Mouse (Mus musculus): Measurements from ENCODE around the gene Camkk1. TPM values are rescaled to one million over a fixed set of nuclear protein-coding genes. Genes with fewer than 3 reads are reported as not detected.
A peak's percentile ranks its signal among the peaks of the same experiment; 100 is the strongest.

The Camkk1 gene
- polyA plus RNA-seq, 1 experiment from 2014 or later, result 7.5 TPM

DNA sequence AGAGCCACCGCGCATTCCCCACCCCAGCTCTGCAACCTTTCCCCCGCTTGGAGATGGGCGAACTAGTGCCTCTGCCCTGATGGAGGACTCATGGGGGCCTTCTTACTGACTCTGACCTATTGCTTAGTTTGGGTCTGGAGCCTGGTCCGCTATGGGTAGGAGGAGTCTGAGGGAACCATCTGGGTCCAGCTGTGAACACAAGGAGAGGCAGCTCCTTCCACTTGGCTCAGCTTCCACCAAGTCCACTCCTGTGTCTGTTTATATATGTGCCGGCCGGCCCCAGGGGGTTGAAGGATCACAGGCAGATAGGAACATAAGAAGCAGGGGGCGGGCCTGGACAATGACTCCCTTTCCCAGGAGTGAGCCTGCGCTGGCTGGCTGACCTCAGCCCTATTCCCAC, 26.8 kb upstream of the Camkk1 start:
- no peak overlapping the region for H3K4me3 ChIP-seq (ENCODE audit: low read length)
- H3K9me3 ChIP-seq (ENCODE audit: control insufficient read depth, low read length), result no peaks in the 10 kb centered on the region
- no peaks in the 10 kb centered on the region for H3K36me3 ChIP-seq (ENCODE audit: control insufficient read depth, insufficient read depth, low read length)
- H3K4me2 ChIP-seq (ENCODE audit: low read depth, low read length), result 0 out of 2 replicates have a peak overlapping the region, but pooled peaks have one; percentile 9
- ATAC-seq (ENCODE audit: low read depth), result peak; percentile 88
- 0 out of 2 replicates have a peak overlapping the region, but pooled peaks have one; percentile 6 for H3K9ac ChIP-seq (ENCODE audit: low read length)
- peak overlapping the region; percentile 39; the same call in 1 of the 2 replicates for H3K27ac ChIP-seq (ENCODE audit: low read length)
- WGBS, result 26% methylated on average over 9 of the region's 9 CpGs
- no peaks in the 10 kb centered on the region for H3K27me3 ChIP-seq (ENCODE audit: control insufficient read depth, insufficient read depth, low read depth, low read length)
- peaks cover 28% of the 10 kb centered on the region for H3K4me1 ChIP-seq (replicated peaks; ENCODE audit: control insufficient read depth, insufficient read depth, low read length)

DNA sequence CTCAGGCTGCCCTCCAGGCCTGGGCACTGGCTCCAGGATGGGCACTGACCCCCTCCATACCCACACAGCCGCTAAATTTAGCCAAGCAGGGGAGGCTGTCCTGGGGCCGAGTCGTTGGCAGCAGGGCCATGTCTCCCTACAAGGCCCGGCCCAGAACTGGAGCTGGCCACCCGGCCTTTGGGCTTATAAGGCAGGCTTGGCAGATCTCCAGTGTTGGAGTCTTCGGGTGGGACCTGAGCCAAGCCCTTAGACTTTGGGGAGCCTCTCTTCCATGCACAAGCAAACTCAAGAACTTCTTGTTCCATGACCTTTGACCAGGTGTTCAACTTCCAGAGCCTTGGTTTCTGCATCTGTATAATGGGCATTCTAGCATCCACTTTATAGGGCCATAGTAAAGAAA, 22.5 kb upstream of the Camkk1 start:
- no peak for ATAC-seq (ENCODE audit: low read depth)
- Histone ChIP-seq H3K27me3 (ENCODE audit: control insufficient read depth, insufficient read depth, low read depth, low read length) (no peaks in the 10 kb centered on the region), H3K9me3 (ENCODE audit: control insufficient read depth, low read length) (no peaks in the 10 kb centered on the region), H3K4me1 (replicated peaks; ENCODE audit: control insufficient read depth, insufficient read depth, low read length) (peaks cover 18% of the 10 kb centered on the region), H3K27ac (ENCODE audit: low read length) (no peak overlapping the region), H3K9ac (ENCODE audit: low read length) (no peak overlapping the region), H3K4me2 (ENCODE audit: low read depth, low read length) (no peak overlapping the region), H3K4me3 (ENCODE audit: low read length) (no peak overlapping the region), H3K36me3 (ENCODE audit: control insufficient read depth, insufficient read depth, low read length) (no peaks in the 10 kb centered on the region)
- WGBS, result 67% methylated on average over 6 of the region's 6 CpGs

DNA sequence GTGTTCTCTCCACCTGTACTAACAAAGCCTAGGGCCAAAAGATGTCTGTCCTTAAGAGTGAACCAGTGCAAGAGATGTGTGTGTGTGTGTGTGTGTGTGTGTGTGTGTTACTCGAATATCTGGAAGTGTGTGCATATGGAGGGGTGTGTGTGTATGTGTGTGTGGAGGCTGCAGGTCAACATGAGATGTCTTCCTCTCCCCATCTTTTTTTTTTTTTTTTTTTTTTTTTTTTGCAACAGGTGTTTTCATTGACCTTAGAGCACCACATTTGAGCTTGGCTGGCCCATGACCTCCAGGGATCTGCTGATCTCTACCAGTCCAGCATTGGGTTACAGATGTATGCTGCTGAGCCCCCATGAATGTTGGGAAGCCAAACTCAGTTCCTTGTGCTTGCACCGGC, 22.0 kb upstream of the Camkk1 start:
- 88% methylated on average over 2 of the region's 2 CpGs for WGBS

DNA sequence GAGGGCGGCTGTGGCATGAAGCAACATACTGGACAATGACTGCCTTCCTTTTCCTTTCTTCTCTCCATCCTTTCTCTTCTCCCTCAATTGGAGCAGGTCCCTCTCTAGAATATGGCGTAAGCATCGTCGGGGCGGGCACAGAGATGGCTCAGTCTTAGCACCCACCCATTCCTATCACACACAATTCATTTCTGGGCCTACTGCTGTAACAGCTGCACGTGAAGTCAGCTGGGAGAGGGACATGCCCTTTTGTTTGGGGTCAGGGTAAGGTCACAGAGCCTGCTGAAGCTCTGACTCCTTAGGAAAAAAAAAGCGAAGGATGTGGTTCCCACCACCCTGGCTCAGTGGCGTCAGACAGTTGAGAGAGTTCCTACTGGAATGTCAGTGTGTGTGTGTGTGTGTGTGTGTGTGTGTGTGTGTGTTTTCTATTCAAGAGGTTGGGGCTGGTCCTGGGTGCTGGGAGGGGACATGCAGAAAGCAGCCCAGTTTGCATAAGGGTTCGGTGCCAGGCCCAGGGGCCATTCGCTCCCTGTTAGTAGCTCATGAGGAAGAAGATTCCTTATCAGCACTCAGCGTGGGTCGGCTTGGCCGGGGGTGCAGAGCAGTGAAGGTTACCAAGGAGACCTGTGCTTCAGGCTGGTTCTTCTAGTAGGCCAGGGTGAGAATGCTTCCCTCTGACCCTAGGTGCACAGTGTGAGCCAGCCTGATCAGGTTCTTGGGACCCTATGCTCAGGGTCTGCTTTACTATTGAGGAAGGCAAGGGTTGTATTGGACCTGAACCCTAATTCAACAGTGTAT, 21.1 kb upstream of the Camkk1 start:
- Histone ChIP-seq H3K27ac (ENCODE audit: low read length) (no peak overlapping the region), H3K4me1 (replicated peaks; ENCODE audit: control insufficient read depth, insufficient read depth, low read length) (peaks cover 6% of the 10 kb centered on the region), H3K27me3 (ENCODE audit: control insufficient read depth, insufficient read depth, low read depth, low read length) (no peaks in the 10 kb centered on the region), H3K9me3 (ENCODE audit: control insufficient read depth, low read length) (no peaks in the 10 kb centered on the region), H3K36me3 (ENCODE audit: control insufficient read depth, insufficient read depth, low read length) (no peaks in the 10 kb centered on the region), H3K4me2 (ENCODE audit: low read depth, low read length) (no peak overlapping the region), H3K9ac (ENCODE audit: low read length) (no peak overlapping the region), H3K4me3 (ENCODE audit: low read length) (no peak overlapping the region)
- 50% methylated on average over 13 of the region's 13 CpGs for WGBS
- no peak for ATAC-seq (ENCODE audit: low read depth)

More for the DNA sequence above, 22.0 kb upstream of the Camkk1 start:
- Histone ChIP-seq H3K27me3 (ENCODE audit: control insufficient read depth, insufficient read depth, low read depth, low read length) (no peaks in the 10 kb centered on the region), H3K9me3 (ENCODE audit: control insufficient read depth, low read length) (no peaks in the 10 kb centered on the region), H3K4me2 (ENCODE audit: low read depth, low read length) (no peak overlapping the region), H3K4me1 (replicated peaks; ENCODE audit: control insufficient read depth, insufficient read depth, low read length) (peaks cover 15% of the 10 kb centered on the region), H3K36me3 (ENCODE audit: control insufficient read depth, insufficient read depth, low read length) (no peaks in the 10 kb centered on the region), H3K27ac (ENCODE audit: low read length) (no peak overlapping the region), H3K4me3 (ENCODE audit: low read length) (no peak overlapping the region), H3K9ac (ENCODE audit: low read length) (no peak overlapping the region)
- no peak for ATAC-seq (ENCODE audit: low read depth)

DNA sequence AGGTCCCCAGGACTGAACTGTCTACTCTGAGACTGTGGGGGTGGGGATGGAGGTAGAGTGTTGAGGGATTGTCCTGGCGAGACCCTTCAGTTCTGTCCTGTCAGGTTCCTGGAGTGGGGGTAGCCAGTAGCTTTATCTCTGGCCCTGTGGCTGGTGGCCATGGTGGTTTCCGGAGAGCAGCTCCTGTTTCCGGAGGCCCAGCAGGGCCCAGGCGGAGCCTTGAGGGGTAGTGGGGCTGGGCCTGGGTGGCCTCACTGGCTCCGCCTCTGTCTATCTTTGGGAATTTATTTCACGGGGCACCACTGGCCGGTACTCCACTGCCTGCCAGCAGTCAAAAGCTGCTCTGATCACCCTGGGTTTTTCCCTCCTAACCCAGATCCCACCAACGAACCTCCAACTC, 20.0 kb upstream of the Camkk1 start, which contains the start of gene P2rx1:
P2rx1 (plus strand) TSS at position 333 of the 400 bp plus-strand sequence.
- ATAC-seq (ENCODE audit: low read depth), result peak; percentile 72
- Histone ChIP-seq H3K36me3 (ENCODE audit: control insufficient read depth, insufficient read depth, low read length) (no peaks in the 10 kb centered on the region), H3K4me3 (ENCODE audit: low read length) (no peak within 1 kb of the TSS), H3K27ac (ENCODE audit: low read length) (no peak within 1 kb of the TSS), H3K4me2 (ENCODE audit: low read depth, low read length) (no peak within 1 kb of the TSS), H3K9me3 (ENCODE audit: control insufficient read depth, low read length) (no peaks in the 10 kb centered on the region), H3K9ac (ENCODE audit: low read length) (peak within 1 kb of the TSS; percentile 42; the same call in 1 of the 2 replicates), H3K27me3 (ENCODE audit: control insufficient read depth, insufficient read depth, low read depth, low read length) (no peaks in the 10 kb centered on the region), H3K4me1 (replicated peaks; ENCODE audit: control insufficient read depth, insufficient read depth, low read length) (peaks cover 5% of the 10 kb centered on the region)
- 22% methylated on average over 8 of the region's 8 CpGs for WGBS

DNA sequence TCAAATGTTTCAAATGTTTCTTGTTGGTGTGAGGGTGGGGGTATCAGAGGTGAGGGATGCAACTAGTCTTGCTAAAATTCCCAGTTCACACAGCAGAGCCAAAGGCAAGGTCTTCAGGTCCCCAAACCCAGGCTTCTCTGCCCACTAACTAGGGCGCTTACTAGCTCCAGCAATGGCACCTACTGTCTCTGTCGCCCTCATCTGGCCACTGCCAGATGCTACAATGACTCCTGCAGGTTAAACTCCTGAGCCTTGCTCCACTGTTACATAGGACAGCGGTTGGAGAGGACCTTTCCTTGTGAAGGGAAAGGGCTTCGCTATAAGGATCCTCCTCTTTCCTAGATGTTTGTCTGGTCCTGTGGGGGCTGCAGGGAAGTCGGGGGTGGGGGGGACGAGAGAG, 17.8 kb upstream of the Camkk1 start:
- 17% methylated on average over 6 of the region's 6 CpGs for WGBS
- Histone ChIP-seq H3K27ac (ENCODE audit: low read length) (no peak overlapping the region), H3K4me3 (ENCODE audit: low read length) (no peak overlapping the region), H3K4me1 (replicated peaks; ENCODE audit: control insufficient read depth, insufficient read depth, low read length) (peaks cover 5% of the 10 kb centered on the region), H3K9me3 (ENCODE audit: control insufficient read depth, low read length) (no peaks in the 10 kb centered on the region), H3K36me3 (ENCODE audit: control insufficient read depth, insufficient read depth, low read length) (no peaks in the 10 kb centered on the region), H3K4me2 (ENCODE audit: low read depth, low read length) (no peak overlapping the region), H3K9ac (ENCODE audit: low read length) (no peak overlapping the region), H3K27me3 (ENCODE audit: control insufficient read depth, insufficient read depth, low read depth, low read length) (no peaks in the 10 kb centered on the region)
- ATAC-seq (ENCODE audit: low read depth), result peak; percentile 68; the same call in 1 of the 2 replicates

GRCm38 (mm10) chr11:73006377-73006776, 12.4 kb upstream of the Camkk1 start:
- H3K27me3 ChIP-seq (ENCODE audit: control insufficient read depth, insufficient read depth, low read depth, low read length), result no peaks in the 10 kb centered on the region
- no peak overlapping the region for H3K4me3 ChIP-seq (ENCODE audit: low read length)
- no peaks in the 10 kb centered on the region for H3K36me3 ChIP-seq (ENCODE audit: control insufficient read depth, insufficient read depth, low read length)
- whole genome bisulfite sequencing, result 2% methylated on average over 2 of the region's 2 CpGs
- no peak overlapping the region for H3K9ac ChIP-seq (ENCODE audit: low read length)
- no peak overlapping the region for H3K27ac ChIP-seq (ENCODE audit: low read length)
- H3K9me3 ChIP-seq (ENCODE audit: control insufficient read depth, low read length), result no peaks in the 10 kb centered on the region
- ATAC-seq (ENCODE audit: low read depth), result peak; percentile 51
- no peak overlapping the region for H3K4me2 ChIP-seq (ENCODE audit: low read depth, low read length)
- peaks cover 6% of the 10 kb centered on the region for H3K4me1 ChIP-seq (replicated peaks; ENCODE audit: control insufficient read depth, insufficient read depth, low read length)

- no peak overlapping the region for H3K4me2 ChIP-seq (ENCODE audit: low read depth, low read length)
- no peaks in the 10 kb centered on the region for H3K27me3 ChIP-seq (ENCODE audit: control insufficient read depth, insufficient read depth, low read depth, low read length)
- ATAC-seq (ENCODE audit: low read depth), result no peak
- peaks cover 6% of the 10 kb centered on the region for H3K4me1 ChIP-seq (replicated peaks; ENCODE audit: control insufficient read depth, insufficient read depth, low read length)
- no peaks in the 10 kb centered on the region for H3K36me3 ChIP-seq (ENCODE audit: control insufficient read depth, insufficient read depth, low read length)
- no peak overlapping the region for H3K9ac ChIP-seq (ENCODE audit: low read length)
- H3K4me3 ChIP-seq (ENCODE audit: low read length), result no peak overlapping the region
- H3K9me3 ChIP-seq (ENCODE audit: control insufficient read depth, low read length), result no peaks in the 10 kb centered on the region
- no peak overlapping the region for H3K27ac ChIP-seq (ENCODE audit: low read length)
- WGBS, result 48% methylated on average over 3 of the region's 3 CpGs
These were observed 11.7 kb upstream of the Camkk1 start for GRCm38 (mm10) chr11:73007113-73007512.

- Histone ChIP-seq H3K9ac (ENCODE audit: low read length) (no peak overlapping the region), H3K9me3 (ENCODE audit: control insufficient read depth, low read length) (no peaks in the 10 kb centered on the region), H3K4me2 (ENCODE audit: low read depth, low read length) (no peak overlapping the region), H3K27ac (ENCODE audit: low read length) (no peak overlapping the region), H3K27me3 (ENCODE audit: control insufficient read depth, insufficient read depth, low read depth, low read length) (no peaks in the 10 kb centered on the region), H3K4me1 (replicated peaks; ENCODE audit: control insufficient read depth, insufficient read depth, low read length) (peaks cover 6% of the 10 kb centered on the region), H3K4me3 (ENCODE audit: low read length) (no peak overlapping the region), H3K36me3 (ENCODE audit: control insufficient read depth, insufficient read depth, low read length) (no peaks in the 10 kb centered on the region)
- ATAC-seq (ENCODE audit: low read depth), result peak; percentile 56
- 42% methylated on average over 11 of the region's 11 CpGs for WGBS
These were observed 10.9 kb upstream of the Camkk1 start for GRCm38 (mm10) chr11:73007698-73008481.

Measured in lung, embryonic 16.5 days (tissue).